Mouse (Mus musculus): ENCODE data around the gene 2310039H08Rik.
"Not testable (repeated sequence)": the region's sequence is repeated elsewhere in the genome, so short reads cannot be mapped to it uniquely, and the experiment has no call there.

GRCm38 (mm10) chr17:46787974-46788373 lies 15.5 kb downstream of the 2310039H08Rik start:
- not testable (repeated sequence) for TF ChIP-seq GATA1, TAL1 (IDR thresholded peaks at IDR 0.05; ENCODE audit: low read length)

All from erythroblast, embryonic 14.5 days (primary cell).